Mouse (Mus musculus): ENCODE measurements at regions not wholly inside any gene's neighbourhood (a gene's known extent, or its start where the extent isn't known, plus 50 kb on each side); places are given as distances from the start of the nearest gene placed in this dataset.

DNA sequence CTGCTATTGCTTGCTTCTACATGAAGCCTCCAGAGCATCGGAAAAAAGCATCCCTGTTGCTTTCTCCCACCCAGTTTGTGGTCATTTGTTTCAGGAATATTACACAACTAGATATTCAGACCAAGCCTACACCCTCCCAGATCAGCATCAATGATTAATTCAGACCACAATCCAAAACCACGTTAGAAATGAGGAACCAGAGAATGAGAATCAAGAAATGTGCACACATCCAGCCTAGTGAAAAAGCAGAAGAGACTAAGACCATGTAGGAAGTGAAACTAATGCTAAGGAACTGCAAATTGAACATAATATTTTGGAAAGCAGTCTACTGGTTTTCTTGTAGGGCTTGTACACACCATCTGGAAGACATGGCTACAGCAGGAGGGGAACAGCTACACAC is 307.0 kb downstream of the Rnd3 start:
- Histone ChIP-seq H3K4me3 (replicated peaks; ENCODE audit: low read length) (no peak overlapping the region), H3K27me3 (ENCODE audit: control insufficient read depth, insufficient read depth, low read length) (no peaks in the 10 kb centered on the region), H3K4me2 (replicated peaks) (no peak overlapping the region), H3K9me3 (ENCODE audit: control insufficient read depth, low read length) (no peaks in the 10 kb centered on the region), H3K36me3 (replicated peaks; ENCODE audit: control insufficient read depth, insufficient read depth) (no peaks in the 10 kb centered on the region), H3K9ac (no peak overlapping the region), H3K4me1 (replicated peaks; ENCODE audit: control insufficient read depth, insufficient read depth, low read length) (no peaks in the 10 kb centered on the region), H3K27ac (no peak overlapping the region)
- WGBS = 88% methylated on average over 2 of the region's 2 CpGs
- no peak for ATAC-seq (ENCODE audit: low FRiP score)
- DNase-seq (ENCODE audit: low spot score) = no peak

DNA sequence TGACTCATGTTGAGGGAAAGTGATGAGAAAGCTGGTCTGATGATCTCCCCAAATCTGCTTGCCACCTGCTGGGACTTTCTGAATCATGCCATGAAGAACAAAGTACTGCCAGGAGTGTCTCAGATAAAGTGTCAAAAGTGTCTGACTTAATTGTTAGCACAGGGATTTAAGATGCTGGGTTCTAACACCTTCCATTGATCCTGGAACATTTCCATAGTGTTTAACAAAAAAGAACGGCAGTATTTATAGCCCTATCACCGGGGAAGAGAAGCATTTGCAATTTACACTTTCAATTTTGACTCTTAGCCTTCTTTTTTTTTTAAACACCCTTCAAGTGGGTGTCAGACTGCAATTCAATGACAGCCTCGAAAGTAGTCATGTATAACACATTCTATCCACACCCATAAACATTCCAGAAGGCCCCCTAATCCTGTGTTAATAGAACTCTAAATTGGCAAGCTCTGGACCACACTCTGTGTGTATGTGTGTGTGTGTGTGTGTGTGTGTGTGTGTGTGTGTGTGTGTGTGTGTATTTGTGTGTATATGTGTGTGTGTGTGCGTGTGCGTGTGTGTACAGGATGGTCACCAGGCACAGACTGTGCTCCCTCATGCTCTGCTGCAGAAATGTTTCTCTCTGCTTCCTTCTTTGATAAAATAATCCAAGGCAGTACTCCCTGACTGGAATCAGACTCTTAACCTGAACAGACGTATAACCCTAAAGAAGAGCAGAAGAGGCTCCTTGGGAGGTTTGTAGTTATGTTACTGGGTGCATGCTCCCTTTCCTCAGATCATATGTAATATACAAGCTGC is 313.2 kb downstream of the Rnd3 start:
- Histone ChIP-seq H3K4me2 (replicated peaks) (no peak overlapping the region), H3K4me3 (replicated peaks; ENCODE audit: low read length) (no peak overlapping the region), H3K36me3 (replicated peaks; ENCODE audit: control insufficient read depth, insufficient read depth) (no peaks in the 10 kb centered on the region), H3K27ac (no peak overlapping the region), H3K4me1 (replicated peaks; ENCODE audit: control insufficient read depth, insufficient read depth, low read length) (no peaks in the 10 kb centered on the region), H3K9ac (no peak overlapping the region), H3K9me3 (ENCODE audit: control insufficient read depth, low read length) (no peaks in the 10 kb centered on the region), H3K27me3 (ENCODE audit: control insufficient read depth, insufficient read depth, low read length) (no peaks in the 10 kb centered on the region)
- WGBS = 76% methylated on average over 6 of the region's 6 CpGs
- no peak for DNase-seq (ENCODE audit: low spot score)
- ATAC-seq (ENCODE audit: low FRiP score) = no peak

DNA sequence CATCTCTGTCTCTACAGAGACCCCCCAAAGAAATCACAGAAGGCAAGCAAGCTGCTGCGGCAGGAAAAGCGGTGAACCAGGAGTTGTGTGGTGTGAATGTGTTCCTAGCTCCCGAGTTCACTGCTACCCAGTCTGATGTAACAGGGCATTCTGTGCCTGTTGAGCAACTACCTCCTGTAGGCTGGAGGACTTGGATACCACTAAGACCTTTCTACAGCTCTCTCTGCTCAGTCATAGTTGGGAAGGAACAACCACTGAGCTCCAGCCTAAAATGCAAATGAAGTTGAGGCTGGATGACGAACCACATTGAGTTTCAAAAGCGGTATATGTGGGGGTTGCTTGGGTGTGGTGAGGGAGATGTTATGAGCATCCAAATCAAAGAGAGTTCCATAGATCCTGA is 315.1 kb downstream of the Rnd3 start:
- Histone ChIP-seq H3K9ac (no peak overlapping the region), H3K9me3 (ENCODE audit: control insufficient read depth, low read length) (no peaks in the 10 kb centered on the region), H3K36me3 (replicated peaks; ENCODE audit: control insufficient read depth, insufficient read depth) (no peaks in the 10 kb centered on the region), H3K4me3 (replicated peaks; ENCODE audit: low read length) (no peak overlapping the region), H3K4me1 (replicated peaks; ENCODE audit: control insufficient read depth, insufficient read depth, low read length) (no peaks in the 10 kb centered on the region), H3K4me2 (replicated peaks) (no peak overlapping the region), H3K27me3 (ENCODE audit: control insufficient read depth, insufficient read depth, low read length) (no peaks in the 10 kb centered on the region), H3K27ac (no peak overlapping the region)
- no peak for DNase-seq (ENCODE audit: low spot score)
- WGBS = 96% methylated on average over 5 of the region's 5 CpGs
- no peak for ATAC-seq (ENCODE audit: low FRiP score)

DNA sequence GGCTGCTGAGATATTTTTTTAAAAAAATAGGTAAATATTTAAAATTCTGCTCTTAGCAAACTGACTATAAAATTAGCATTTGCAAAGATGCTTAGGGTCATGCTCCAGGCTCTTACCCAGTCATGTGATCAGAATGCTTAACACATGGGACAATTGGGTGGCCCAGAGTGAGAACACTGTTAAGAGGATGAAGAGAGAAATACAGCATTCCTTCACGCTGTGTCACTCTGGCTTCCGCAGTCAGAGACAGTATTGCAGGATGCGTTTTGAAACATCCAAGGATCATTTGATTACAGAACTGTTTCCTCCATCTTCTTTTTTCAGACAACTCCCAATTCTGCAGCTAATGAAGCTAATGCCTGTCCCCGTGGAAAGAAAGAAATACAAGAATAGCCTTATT is 316.4 kb downstream of the Rnd3 start:
- no peaks in the 10 kb centered on the region for H3K4me1 ChIP-seq (replicated peaks; ENCODE audit: control insufficient read depth, insufficient read depth, low read length)
- no peak overlapping the region for H3K9ac ChIP-seq
- no peaks in the 10 kb centered on the region for H3K36me3 ChIP-seq (replicated peaks; ENCODE audit: control insufficient read depth, insufficient read depth)
- no peak overlapping the region for H3K27ac ChIP-seq
- WGBS = 51% methylated on average over 4 of the region's 4 CpGs
- H3K4me3 ChIP-seq (replicated peaks; ENCODE audit: low read length) = no peak overlapping the region
- no peak overlapping the region for H3K4me2 ChIP-seq (replicated peaks)
- H3K9me3 ChIP-seq (ENCODE audit: control insufficient read depth, low read length) = no peaks in the 10 kb centered on the region
- ATAC-seq (ENCODE audit: low FRiP score) (no peak), DNase-seq (ENCODE audit: low spot score) (no peak)
- no peaks in the 10 kb centered on the region for H3K27me3 ChIP-seq (ENCODE audit: control insufficient read depth, insufficient read depth, low read length)

DNA sequence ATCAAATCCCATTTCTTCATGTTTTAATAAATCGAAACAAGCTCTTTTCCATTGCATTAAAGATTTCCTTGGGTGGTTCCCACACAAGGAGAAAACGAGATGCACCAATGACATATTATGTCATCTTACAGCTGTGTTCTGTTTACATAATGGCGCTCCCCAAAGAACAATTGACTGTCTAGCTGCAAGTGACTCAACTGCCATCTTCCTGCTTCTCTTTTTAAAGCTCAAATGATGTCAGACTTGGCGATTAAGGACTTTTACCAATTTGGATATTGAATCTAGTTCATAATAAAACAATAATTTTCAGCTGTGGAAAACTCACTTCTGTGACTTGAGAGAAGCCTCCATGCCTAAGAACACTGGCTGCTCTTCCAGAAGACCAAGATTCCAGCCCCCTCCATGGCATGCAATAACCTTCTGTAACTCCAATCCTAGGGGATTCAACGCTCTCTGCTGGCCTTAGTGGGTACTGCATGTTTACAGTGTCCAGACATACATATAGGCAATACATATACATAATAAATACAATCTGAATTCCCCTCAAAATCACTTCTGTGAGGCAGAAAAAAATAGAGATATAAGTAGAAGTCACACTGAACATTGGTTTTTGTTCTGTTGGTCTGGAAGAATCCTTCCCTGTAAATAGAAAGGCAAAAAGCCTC is 318.7 kb downstream of the Rnd3 start:
- Histone ChIP-seq H3K36me3 (replicated peaks; ENCODE audit: control insufficient read depth, insufficient read depth) (no peaks in the 10 kb centered on the region), H3K27me3 (ENCODE audit: control insufficient read depth, insufficient read depth, low read length) (no peaks in the 10 kb centered on the region), H3K27ac (no peak overlapping the region), H3K9me3 (ENCODE audit: control insufficient read depth, low read length) (no peaks in the 10 kb centered on the region), H3K4me1 (replicated peaks; ENCODE audit: control insufficient read depth, insufficient read depth, low read length) (no peaks in the 10 kb centered on the region), H3K4me3 (replicated peaks; ENCODE audit: low read length) (no peak overlapping the region), H3K9ac (no peak overlapping the region), H3K4me2 (replicated peaks) (no peak overlapping the region)
- DNase-seq (ENCODE audit: low spot score) (no peak), ATAC-seq (ENCODE audit: low FRiP score) (no peak)
- 71% methylated on average over 5 of the region's 5 CpGs for WGBS

DNA sequence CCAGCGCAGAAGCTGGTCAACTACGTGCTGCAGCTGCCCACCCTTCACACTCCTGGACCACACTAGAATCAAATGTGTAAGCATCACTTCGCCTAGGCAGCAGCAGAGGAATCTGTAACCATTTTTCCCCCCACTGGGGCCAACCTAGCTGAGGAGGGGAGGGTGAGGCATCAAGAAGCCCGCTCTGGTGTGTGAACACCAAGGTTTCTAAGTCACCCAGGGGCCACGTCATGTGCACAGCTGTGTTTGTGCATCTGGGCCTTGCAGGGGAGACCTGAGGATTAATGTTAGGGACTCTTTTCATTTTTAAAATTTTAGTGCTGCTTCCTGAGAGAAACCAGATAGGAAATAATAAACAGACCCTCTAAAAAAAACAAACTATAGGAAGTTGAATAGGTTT is 321.8 kb downstream of the Rnd3 start:
- Histone ChIP-seq H3K9me3 (ENCODE audit: control insufficient read depth, low read length) (no peaks in the 10 kb centered on the region), H3K9ac (no peak overlapping the region), H3K27me3 (ENCODE audit: control insufficient read depth, insufficient read depth, low read length) (no peaks in the 10 kb centered on the region), H3K4me3 (replicated peaks; ENCODE audit: low read length) (no peak overlapping the region), H3K4me1 (replicated peaks; ENCODE audit: control insufficient read depth, insufficient read depth, low read length) (no peaks in the 10 kb centered on the region), H3K4me2 (replicated peaks) (no peak overlapping the region), H3K36me3 (replicated peaks; ENCODE audit: control insufficient read depth, insufficient read depth) (no peaks in the 10 kb centered on the region), H3K27ac (no peak overlapping the region)
- ATAC-seq (ENCODE audit: low FRiP score) (no peak), DNase-seq (ENCODE audit: low spot score) (no peak)
- WGBS = 74% methylated on average over 5 of the region's 5 CpGs

DNA sequence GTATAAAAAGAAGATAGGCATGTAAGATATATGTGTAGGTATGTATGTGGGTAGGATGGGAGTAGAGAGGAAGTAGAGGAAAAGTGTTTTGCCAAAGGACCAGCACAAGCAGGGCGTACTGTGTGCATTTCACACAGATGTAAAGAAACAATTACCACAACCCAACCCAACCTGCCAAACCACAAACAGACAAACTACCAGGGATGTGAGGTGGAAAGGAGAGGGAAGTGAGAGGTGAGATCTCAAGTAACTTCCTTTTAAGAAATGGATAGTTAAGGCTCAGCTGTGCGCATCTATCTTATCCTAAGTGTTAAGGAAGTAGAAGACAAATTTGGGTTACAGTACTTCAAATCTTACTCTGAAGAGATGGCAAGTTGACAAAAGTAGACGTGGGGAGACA is 322.4 kb downstream of the Rnd3 start:
- H3K9me3 ChIP-seq (ENCODE audit: control insufficient read depth, low read length) = no peaks in the 10 kb centered on the region
- no peak overlapping the region for H3K4me3 ChIP-seq (replicated peaks; ENCODE audit: low read length)
- 84% methylated on average over 3 of the region's 3 CpGs for WGBS
- H3K27me3 ChIP-seq (ENCODE audit: control insufficient read depth, insufficient read depth, low read length) = no peaks in the 10 kb centered on the region
- no peak overlapping the region for H3K4me2 ChIP-seq (replicated peaks)
- H3K4me1 ChIP-seq (replicated peaks; ENCODE audit: control insufficient read depth, insufficient read depth, low read length) = no peaks in the 10 kb centered on the region
- no peak for ATAC-seq (ENCODE audit: low FRiP score)
- no peak for DNase-seq (ENCODE audit: low spot score)
- no peak overlapping the region for H3K9ac ChIP-seq
- H3K27ac ChIP-seq = no peak overlapping the region
- H3K36me3 ChIP-seq (replicated peaks; ENCODE audit: control insufficient read depth, insufficient read depth) = no peaks in the 10 kb centered on the region

DNA sequence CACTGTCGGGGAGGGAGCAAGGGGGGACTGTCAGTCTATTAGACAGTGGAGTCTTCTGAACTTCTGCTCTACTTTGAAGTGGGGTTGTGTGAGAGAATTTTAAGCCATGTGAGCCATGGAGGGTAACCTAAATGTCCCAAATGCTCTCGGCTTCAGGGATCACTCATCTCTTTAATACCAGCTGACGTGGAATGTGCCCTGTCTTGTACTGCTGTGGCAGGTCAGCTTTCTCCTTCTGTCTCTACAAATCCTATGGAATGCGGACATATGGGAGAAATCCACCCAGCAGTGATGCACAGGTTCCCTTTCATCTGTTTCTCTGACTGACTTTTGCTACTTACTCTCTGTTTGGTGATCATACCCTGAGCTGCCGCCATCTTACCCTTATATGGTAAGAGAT is 323.3 kb downstream of the Rnd3 start:
- Histone ChIP-seq H3K4me2 (replicated peaks) (no peak overlapping the region), H3K9me3 (ENCODE audit: control insufficient read depth, low read length) (no peaks in the 10 kb centered on the region), H3K9ac (no peak overlapping the region), H3K27me3 (ENCODE audit: control insufficient read depth, insufficient read depth, low read length) (no peaks in the 10 kb centered on the region), H3K36me3 (replicated peaks; ENCODE audit: control insufficient read depth, insufficient read depth) (no peaks in the 10 kb centered on the region), H3K4me3 (replicated peaks; ENCODE audit: low read length) (no peak overlapping the region), H3K27ac (no peak overlapping the region), H3K4me1 (replicated peaks; ENCODE audit: control insufficient read depth, insufficient read depth, low read length) (no peaks in the 10 kb centered on the region)
- WGBS = 91% methylated on average over 5 of the region's 5 CpGs
- ATAC-seq (ENCODE audit: low FRiP score) = no peak
- DNase-seq (ENCODE audit: low spot score) = no peak

DNA sequence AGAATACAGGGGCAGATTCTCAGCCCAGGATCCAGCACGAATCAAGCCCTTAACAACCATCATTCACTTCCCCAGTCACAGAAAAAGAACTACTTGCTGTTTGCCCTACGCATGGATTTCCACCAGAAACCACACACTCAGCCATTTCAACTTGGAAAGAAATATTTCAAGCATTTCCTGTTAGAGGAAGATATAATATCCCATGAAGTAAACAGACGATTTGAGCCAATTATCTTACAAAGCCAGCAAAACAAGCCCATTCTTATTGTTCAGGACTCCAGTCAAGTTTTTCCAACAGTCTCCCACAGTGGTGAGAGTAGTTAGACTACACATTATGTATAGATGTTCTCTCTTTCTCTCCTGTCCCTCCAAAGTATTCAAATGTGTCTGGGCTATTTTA is 324.1 kb downstream of the Rnd3 start:
- no peak overlapping the region for H3K4me3 ChIP-seq (replicated peaks; ENCODE audit: low read length)
- H3K4me1 ChIP-seq (replicated peaks; ENCODE audit: control insufficient read depth, insufficient read depth, low read length) = no peaks in the 10 kb centered on the region
- no peak overlapping the region for H3K4me2 ChIP-seq (replicated peaks)
- no peaks in the 10 kb centered on the region for H3K36me3 ChIP-seq (replicated peaks; ENCODE audit: control insufficient read depth, insufficient read depth)
- 74% methylated on average over 3 of the region's 3 CpGs for WGBS
- DNase-seq (ENCODE audit: low spot score) (no peak), ATAC-seq (ENCODE audit: low FRiP score) (no peak)
- H3K27ac ChIP-seq = no peak overlapping the region
- no peaks in the 10 kb centered on the region for H3K27me3 ChIP-seq (ENCODE audit: control insufficient read depth, insufficient read depth, low read length)
- no peaks in the 10 kb centered on the region for H3K9me3 ChIP-seq (ENCODE audit: control insufficient read depth, low read length)
- no peak overlapping the region for H3K9ac ChIP-seq
